Mouse (Mus musculus): ENCODE data around the gene Qsox1. TPM values are rescaled to one million over a fixed set of nuclear protein-coding genes. Genes with fewer than 3 reads are reported as not detected.

Gene Qsox1
- total RNA-seq (2021) = 10 to 100 TPM; 33.0 to 42.3 TPM
- long read RNA-seq, transcript Qsox1-207 (13 exons, 2,433 nt) = major isoform, 6 of 21 reads
- long read RNA-seq, transcript Qsox1-208 (1 exons, 3,395 nt) = major isoform, 6 of 21 reads
- long read RNA-seq, partial matches to known transcripts = 5 of 21 reads
- long read RNA-seq, other reads (novel, unspliced or antisense) = 0 of 21 reads

GRCm38 (mm10) chr1:155812581-155813499, at the start of gene Qsox1:
Qsox1 (minus strand) TSS chr1:155812889.
- peak; percentile 81 to 87 for DNase-seq (ENCODE audit: low spot score in 2 of 2)

- DNase-seq (ENCODE audit: low spot score in 2 of 2) = peak in 1 of 2 experiments; percentile 14
Observed at GRCm38 (mm10) chr1:155854926-155855702, 42.4 kb upstream of the Qsox1 start.

DNA sequence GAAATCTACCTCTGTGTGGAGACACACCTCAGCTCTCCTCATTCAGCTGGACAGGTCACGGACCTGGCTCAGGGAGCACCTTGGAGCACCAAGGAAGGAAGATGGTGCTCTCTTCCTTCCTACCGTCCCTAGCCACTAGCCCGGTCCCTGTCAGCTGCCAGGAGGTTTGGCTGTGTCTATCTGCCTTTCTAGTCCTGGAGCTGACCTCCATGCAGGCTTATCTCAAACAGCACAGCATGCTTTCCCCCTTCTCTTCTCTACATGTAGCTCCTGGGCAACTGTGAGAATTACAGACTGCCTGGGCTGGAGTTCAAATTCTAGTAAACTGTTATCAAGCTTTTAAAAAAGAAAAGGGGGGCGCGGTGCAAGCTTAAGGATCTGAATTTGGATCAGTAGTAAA, 40.3 kb upstream of the Qsox1 start:
- DNase-seq (ENCODE audit: low spot score in 2 of 2) = no peak

- no peak for DNase-seq (ENCODE audit: low spot score in 2 of 2)
Observed at GRCm38 (mm10) chr1:155844235-155844634, 31.5 kb upstream of the Qsox1 start.

DNA sequence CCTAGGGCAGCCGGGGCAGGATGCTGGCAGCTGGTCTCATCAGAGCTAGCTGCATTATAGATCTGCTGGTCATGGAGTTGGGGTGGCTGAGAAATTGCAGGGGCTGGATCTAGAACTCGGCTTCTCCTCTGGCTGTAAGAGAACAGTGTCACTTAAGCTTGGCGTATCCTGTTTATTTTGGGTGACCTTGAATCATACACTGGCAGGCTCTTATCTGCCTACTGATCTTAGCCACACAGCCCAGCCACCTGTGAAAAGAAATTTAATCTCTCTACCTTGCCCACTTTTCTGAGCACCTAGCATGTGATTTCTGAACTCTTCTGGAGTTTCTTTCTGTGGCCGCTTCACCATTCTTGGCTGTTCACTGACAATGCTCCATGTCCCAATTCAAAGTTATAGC, 30.8 kb upstream of the Qsox1 start:
- DNase-seq (ENCODE audit: low spot score in 2 of 2) = no peak

DNA sequence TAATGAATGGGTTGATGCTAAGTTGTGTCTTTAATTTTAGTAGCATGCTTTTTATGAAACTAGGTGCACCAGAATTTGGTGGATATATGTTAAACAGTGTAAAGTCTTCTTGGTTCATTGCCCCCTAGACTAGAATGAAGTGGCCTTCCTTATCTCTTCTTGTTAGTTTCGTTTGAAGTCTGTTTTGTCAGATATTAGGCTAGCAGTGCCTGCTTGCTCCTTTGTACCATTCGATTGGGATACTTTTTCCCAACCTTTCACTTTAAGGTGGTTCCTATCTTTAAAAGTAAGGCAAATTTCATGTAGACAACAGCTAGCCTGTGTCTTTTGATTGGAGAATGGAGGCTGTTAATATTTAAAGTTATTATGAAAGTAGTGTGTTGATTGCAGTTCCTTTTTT, 23.0 kb upstream of the Qsox1 start:
- DNase-seq (ENCODE audit: low spot score in 2 of 2) = no peak

GRCm38 (mm10) chr1:155833610-155834009, 20.9 kb upstream of the Qsox1 start:
- DNase-seq (ENCODE audit: low spot score in 2 of 2) = no peak

- no peak for DNase-seq (ENCODE audit: low spot score in 2 of 2)
Observed at GRCm38 (mm10) chr1:155831958-155832357, 19.3 kb upstream of the Qsox1 start.

GRCm38 (mm10) chr1:155830861-155831260, 18.2 kb upstream of the Qsox1 start:
- no peak for DNase-seq (ENCODE audit: low spot score in 2 of 2)

- no peak for DNase-seq (ENCODE audit: low spot score in 2 of 2)
Observed at GRCm38 (mm10) chr1:155827703-155828295, 15.1 kb upstream of the Qsox1 start.

- no peak for DNase-seq (ENCODE audit: low spot score in 2 of 2)
Observed at GRCm38 (mm10) chr1:155826803-155827395, 14.2 kb upstream of the Qsox1 start.

GRCm38 (mm10) chr1:155825940-155826716, 13.4 kb upstream of the Qsox1 start:
- DNase-seq (ENCODE audit: low spot score in 2 of 2) = no peak

DNA sequence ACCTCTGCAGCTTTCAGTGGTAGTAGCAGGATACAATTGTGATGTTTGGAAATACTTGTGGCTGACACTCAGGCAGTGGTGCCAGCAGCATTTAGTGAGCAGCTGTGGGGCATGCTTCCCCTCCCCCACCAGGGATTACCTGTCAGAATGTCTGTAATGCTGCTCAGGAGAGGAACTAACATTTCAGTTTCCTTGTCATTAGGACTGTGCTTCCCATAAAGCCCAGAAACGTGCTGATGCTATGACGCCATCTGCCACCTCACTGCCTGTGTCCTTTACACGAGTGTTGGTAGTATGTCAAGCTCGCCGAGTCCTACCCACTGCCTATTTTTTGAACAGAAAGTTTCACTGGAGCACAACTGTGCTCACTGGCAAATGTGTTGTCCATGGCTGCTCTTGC, 8.0 kb upstream of the Qsox1 start:
- DNase-seq (ENCODE audit: low spot score in 2 of 2) = no peak

DNA sequence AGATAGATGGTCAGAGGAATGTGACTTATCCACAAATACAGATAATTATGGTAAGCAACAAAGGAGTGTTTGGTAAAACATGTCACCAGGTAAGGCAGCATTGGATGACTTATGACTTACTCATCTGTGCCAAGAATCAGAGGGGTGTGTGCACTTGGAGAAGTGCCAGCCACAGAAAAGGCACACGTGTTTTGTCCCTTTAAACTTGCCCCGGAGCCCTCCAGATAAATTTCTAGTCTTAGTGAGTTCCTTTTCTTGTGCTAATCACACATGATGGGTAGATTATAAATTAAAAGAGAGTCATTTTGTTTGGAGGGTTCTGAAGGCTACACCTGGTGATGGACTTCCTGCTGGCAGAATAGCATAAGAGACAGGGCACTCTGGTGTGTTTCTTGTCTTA, 3.5 kb upstream of the Qsox1 start:
- no peak for DNase-seq (ENCODE audit: low spot score in 2 of 2)

DNA sequence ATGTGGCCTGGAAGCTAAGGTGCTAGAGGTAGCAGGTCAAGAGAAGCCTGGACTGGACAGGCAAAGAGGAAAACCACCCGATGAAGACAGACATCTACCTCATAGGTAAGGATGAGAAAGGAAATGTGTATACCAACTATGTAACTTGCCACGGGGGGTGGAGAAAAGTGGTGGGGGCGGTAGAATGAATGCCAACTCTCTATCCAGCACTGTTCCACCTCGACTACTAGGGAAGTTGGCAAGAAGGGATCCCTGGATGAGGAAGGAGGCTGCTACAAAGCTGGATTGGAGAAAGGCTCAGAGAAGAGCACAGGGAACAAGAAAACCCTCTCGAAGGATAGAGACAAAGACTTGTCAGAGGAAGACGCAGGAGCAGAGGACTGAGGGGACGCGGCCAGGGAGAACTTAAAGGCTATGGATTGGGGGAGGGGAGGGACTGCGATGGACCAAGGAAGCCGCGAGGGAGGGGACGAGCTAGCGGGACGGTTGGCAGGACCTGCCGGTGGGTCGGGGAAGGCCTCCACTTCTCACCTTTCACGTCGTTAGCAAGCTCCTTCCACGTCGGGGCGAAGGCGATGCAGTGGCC, 601 bp downstream of the Qsox1 start:
- DNase-seq (ENCODE audit: low spot score in 2 of 2) = no peak

DNA sequence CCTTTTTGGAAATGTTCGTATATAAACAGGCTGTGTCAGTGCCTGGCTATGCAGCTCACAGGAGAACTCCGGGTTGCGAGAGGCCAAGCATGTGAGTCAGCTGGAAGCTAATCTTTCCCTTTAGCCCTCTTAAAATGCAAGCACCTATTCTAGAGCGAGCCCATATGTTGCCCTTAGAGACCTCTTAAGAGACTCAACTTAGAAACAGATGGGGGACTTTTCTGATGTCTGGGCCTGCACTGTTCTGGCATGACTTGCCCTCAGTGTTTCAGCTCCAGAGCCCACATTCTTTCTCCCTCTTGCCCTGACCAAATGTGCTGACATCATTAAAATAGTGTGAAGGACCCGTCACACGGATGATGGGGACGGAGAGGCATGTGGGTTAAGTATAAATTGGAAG, 2.1 kb downstream of the Qsox1 start:
- DNase-seq (ENCODE audit: low spot score in 2 of 2) = no peak

- DNase-seq (ENCODE audit: low spot score in 2 of 2) = no peak
Observed at GRCm38 (mm10) chr1:155809706-155810442, 2.8 kb downstream of the Qsox1 start.

- DNase-seq (ENCODE audit: low spot score in 2 of 2) = no peak
Observed at GRCm38 (mm10) chr1:155808261-155808660, 4.4 kb downstream of the Qsox1 start.

- DNase-seq (ENCODE audit: low spot score in 2 of 2) = no peak
Observed at GRCm38 (mm10) chr1:155805607-155806006, 7.1 kb downstream of the Qsox1 start.
